Mouse (Mus musculus): ENCODE results near the gene Gm10024. TPM values are rescaled to one million over a fixed set of nuclear protein-coding genes. Genes with fewer than 3 reads are reported as not detected.
"Not testable (repeated sequence)": the region's sequence is repeated elsewhere in the genome, so short reads cannot be mapped to it uniquely, and the experiment has no call there.

The Gm10024 gene
- not detected in 2 replicates for polyA plus RNA-seq (2012; rRNA removed)

DNA sequence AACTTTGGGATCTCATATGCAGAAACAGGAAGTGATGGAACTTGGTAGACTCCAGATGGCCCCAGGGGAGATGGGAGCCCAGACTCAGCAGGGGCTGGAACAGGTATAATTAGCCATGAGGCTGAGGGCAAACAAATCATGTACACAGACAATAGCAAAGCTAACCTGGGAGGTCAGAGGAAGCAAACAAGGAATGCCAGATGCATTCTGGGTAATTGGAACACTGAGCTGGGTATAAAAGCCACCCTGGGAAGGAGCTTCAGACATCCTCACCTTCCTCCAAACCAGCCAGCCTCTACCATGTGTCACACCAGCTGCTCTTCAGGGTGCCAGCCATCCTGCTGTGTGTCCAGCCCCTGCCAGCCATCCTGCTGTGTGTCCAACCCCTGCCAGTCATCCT lies at the start of gene Gm10024:
Gene Gm10024 (plus strand): TSS at position 301 of the 400 bp plus-strand sequence.
- not testable (repeated sequence) for H3K4me3 ChIP-seq (ENCODE audit: insufficient read depth, low read length); H3K27ac ChIP-seq (ENCODE audit: insufficient read depth, low read length)

DNA sequence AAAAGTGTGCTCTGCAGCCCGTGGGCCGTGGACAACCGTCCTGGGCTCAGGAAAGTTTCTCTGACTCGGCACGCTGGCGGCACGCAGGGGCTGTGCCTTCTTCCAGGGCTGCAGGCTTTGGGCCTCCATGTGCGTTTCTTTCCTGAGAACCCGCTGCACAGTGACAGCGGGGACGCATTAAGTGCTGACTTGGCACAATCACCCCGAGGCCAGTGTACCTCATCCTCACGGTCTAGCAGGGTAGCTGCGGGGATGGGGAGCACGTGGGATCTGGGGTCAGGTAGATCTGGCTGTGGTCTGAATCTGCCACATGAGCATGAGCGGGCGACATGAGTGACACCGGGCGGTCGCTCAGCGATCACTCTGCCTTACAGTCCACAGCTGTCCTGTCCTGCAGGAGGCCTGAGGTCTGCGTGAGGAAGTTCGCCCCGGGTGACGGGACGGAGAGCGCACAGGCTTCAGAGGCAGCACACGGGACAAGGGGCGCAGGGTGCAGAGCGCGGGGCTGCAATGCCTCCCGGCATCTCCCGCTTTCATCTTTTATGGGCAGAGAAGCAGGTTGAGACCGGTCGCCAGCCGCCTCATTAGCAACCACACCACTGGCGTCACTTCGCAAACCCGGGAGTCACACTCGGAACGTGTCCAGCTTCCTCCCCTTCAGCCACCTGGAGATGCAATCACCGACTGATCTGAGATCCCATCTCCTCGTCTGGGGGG lies 47.1 kb upstream of the Gm10024 start:
- Histone ChIP-seq H3K27ac (ENCODE audit: insufficient read depth, low read length) (no peak overlapping the region), H3K4me3 (ENCODE audit: insufficient read depth, low read length) (no peak overlapping the region), H3K4me1 (ENCODE audit: control insufficient read depth, insufficient read depth, low read length) (no peaks in the 10 kb centered on the region)
- no peak for TF ChIP-seq POLR2A (IDR thresholded peaks at IDR 0.05; ENCODE audit: extremely low read depth, insufficient read depth, low read length)

More for the DNA sequence above, at the start of gene Gm10024:
- not testable (repeated sequence) for H3K4me1 ChIP-seq (ENCODE audit: control insufficient read depth, insufficient read depth, low read length)

DNA sequence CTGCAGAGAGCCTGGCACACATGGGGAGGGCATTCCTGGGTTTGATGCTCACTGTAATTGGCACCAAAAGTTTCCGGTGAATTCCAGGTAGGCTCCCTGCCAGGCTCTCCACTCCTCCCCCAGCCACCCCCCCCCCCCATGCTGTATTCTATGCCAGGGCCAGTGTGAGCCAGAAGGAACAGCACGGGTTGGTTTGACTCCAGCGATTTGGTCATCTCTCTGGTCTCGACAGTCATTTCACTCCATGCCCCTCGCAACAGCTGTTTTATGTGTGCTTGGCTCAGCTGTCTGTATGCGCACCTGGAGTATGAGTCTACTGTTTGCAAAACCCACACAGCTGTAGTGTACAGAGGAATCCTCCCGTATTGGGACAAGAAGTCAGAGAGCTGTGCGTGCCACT lies 44.9 kb upstream of the Gm10024 start:
- TF ChIP-seq POLR2A (IDR thresholded peaks at IDR 0.05; ENCODE audit: extremely low read depth, insufficient read depth, low read length) (no peak), CTCF (IDR thresholded peaks at IDR 0.05; ENCODE audit: extremely low read depth, insufficient read depth, low read length) (no peak)
- Histone ChIP-seq H3K27ac (ENCODE audit: insufficient read depth, low read length) (no peak overlapping the region), H3K4me1 (ENCODE audit: control insufficient read depth, insufficient read depth, low read length) (no peaks in the 10 kb centered on the region), H3K4me3 (ENCODE audit: insufficient read depth, low read length) (no peak overlapping the region)

DNA sequence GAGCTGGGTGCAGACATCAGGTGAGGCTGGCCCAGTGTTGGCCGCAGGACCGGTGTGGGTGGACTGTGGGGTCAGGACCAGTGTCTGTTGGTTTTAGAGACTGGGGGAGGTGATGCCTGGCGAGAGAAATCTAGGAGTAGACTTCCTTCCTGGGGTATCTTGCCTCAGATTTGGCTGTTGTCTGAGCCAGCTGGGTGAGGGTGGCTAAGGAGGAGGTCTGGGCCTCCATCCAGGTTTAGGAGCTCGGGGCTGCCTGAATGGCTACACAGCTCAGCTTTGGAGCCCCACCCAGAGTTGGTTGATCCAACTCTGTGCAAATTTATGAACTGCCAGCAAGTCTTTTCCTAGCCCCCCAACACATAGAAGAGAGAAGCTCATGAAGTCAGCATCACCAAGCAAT lies 43.9 kb upstream of the Gm10024 start:
- TF ChIP-seq POLR2A (IDR thresholded peaks at IDR 0.05; ENCODE audit: extremely low read depth, insufficient read depth, low read length) = no peak
- TF ChIP-seq CTCF (IDR thresholded peaks at IDR 0.05; ENCODE audit: extremely low read depth, insufficient read depth, low read length) = no peak
- Histone ChIP-seq H3K4me1 (ENCODE audit: control insufficient read depth, insufficient read depth, low read length) (no peaks in the 10 kb centered on the region), H3K4me3 (ENCODE audit: insufficient read depth, low read length) (no peak overlapping the region), H3K27ac (ENCODE audit: insufficient read depth, low read length) (no peak overlapping the region)

DNA sequence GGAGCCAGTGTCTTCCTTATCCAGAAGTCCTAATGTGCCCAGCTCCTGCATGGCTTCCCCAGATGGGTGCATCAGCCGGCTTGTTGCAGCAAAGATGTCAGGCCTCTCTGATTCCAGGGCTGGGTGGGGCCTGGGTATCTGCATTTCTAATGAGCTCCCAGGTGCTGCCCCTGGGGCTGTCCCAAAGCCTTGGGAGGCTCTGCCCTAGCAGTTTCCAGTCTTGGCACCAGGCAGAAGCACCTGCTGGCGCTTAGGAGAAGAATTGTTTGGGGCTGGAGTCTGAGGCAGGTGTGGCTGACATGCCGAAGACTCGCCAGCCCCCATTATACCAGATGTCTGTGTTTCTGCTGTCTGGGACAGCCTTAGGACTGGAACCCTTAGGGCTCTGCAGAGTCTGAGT lies 40.5 kb upstream of the Gm10024 start:
- Histone ChIP-seq H3K27ac (ENCODE audit: insufficient read depth, low read length) (no peak overlapping the region), H3K4me3 (ENCODE audit: insufficient read depth, low read length) (no peak overlapping the region), H3K4me1 (ENCODE audit: control insufficient read depth, insufficient read depth, low read length) (no peaks in the 10 kb centered on the region)
- TF ChIP-seq POLR2A (IDR thresholded peaks at IDR 0.05; ENCODE audit: extremely low read depth, insufficient read depth, low read length) = no peak
- TF ChIP-seq CTCF (IDR thresholded peaks at IDR 0.05; ENCODE audit: extremely low read depth, insufficient read depth, low read length) = no peak

DNA sequence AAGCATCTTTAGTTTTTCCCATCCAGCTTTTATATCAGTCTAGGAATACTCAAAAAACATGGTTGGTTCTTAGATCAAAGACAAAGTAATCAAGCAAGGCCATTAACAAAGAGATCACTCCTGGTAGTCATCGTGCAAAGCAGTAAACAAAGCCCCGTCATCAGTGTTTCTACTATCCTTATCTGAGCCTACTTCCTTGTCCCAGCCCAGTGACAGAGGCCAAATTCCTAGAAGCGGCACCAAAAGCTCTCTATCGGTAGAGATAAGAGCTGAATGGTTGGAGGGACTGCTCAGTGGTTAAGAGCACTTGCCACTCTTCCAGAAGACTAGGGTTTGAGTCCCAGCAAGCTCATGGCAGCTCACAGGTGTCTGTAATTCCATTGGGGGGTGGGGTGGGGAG lies 39.7 kb upstream of the Gm10024 start:
- H3K4me1 ChIP-seq (ENCODE audit: control insufficient read depth, insufficient read depth, low read length) = no peaks in the 10 kb centered on the region
- H3K4me3 ChIP-seq (ENCODE audit: insufficient read depth, low read length) = no peak overlapping the region
- H3K27ac ChIP-seq (ENCODE audit: insufficient read depth, low read length) = no peak overlapping the region
- TF ChIP-seq POLR2A (IDR thresholded peaks at IDR 0.05; ENCODE audit: extremely low read depth, insufficient read depth, low read length) (no peak), CTCF (IDR thresholded peaks at IDR 0.05; ENCODE audit: extremely low read depth, insufficient read depth, low read length) (no peak)

DNA sequence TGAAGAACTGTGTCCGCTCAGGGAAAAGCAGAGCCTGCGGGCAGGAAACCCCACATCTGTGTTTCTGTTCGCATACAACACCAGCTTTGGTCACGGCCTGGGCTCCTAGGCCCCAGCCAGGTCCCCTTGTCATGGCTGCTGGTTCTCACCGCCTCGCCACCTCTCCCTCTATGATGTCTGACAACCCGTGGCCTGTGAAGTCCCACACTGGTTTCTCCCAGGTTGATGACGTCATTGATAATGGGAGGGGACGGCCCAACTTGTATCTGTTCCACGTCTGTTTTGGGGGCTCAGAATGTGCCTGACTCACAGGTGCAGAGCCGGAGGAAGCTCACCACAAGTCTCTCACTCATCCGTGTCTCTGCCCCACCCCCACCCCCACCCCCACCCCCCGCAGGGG lies 37.5 kb upstream of the Gm10024 start:
- Histone ChIP-seq H3K4me1 (ENCODE audit: control insufficient read depth, insufficient read depth, low read length) (no peaks in the 10 kb centered on the region), H3K4me3 (ENCODE audit: insufficient read depth, low read length) (no peak overlapping the region), H3K27ac (ENCODE audit: insufficient read depth, low read length) (no peak overlapping the region)
- TF ChIP-seq CTCF (IDR thresholded peaks at IDR 0.05; ENCODE audit: extremely low read depth, insufficient read depth, low read length) (no peak), POLR2A (IDR thresholded peaks at IDR 0.05; ENCODE audit: extremely low read depth, insufficient read depth, low read length) (no peak)

DNA sequence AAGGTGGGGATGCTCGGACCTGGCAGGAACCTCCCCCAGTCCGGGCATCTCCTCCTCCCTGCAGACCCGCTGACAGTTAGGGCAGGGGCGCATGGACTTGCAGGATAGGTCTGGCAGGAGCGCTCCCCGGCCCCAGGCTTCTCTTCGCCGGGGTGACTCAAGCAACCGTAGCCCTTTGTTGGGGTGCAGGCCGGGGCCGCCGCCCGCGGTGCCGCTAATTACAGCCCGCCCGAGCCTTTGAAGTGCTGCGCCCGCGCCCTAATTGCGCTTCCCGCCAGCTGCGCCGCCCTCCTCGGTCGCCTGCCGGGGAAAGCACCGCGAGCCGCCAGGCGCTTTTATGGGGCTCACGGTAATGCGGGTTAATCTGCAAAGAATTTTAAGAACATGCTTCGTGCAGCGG lies 33.7 kb upstream of the Gm10024 start:
- Histone ChIP-seq H3K4me1 (ENCODE audit: control insufficient read depth, insufficient read depth, low read length) (peaks cover under 1% of the 10 kb centered on the region; the same call in 1 of the 2 replicates), H3K27ac (ENCODE audit: insufficient read depth, low read length) (no peak overlapping the region), H3K4me3 (ENCODE audit: insufficient read depth, low read length) (no peak overlapping the region)
- no peak for TF ChIP-seq POLR2A (IDR thresholded peaks at IDR 0.05; ENCODE audit: extremely low read depth, insufficient read depth, low read length)
- TF ChIP-seq CTCF (IDR thresholded peaks at IDR 0.05; ENCODE audit: extremely low read depth, insufficient read depth, low read length) = no peak

DNA sequence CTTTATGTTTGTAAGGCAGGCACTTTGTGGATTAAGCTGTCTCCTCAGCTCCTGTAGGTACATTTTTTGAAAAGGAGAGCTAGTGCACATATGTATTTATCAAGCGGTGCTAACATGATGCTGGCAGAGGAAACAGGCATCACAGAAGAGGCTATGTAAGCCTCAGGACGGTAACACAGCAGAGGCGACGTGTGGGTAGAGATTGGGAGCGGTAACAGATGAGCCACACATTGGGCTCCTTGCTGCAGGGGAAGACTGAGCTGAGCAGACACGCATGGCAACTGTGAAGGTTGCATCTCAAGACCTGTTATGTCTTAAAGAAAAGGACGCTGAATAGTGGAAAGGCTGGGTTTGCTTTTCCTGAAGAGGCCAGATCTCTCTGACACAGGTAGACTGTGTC lies 28.3 kb upstream of the Gm10024 start:
- peaks cover 4% of the 10 kb centered on the region for H3K4me1 ChIP-seq (ENCODE audit: control insufficient read depth, insufficient read depth, low read length)
- TF ChIP-seq CTCF (IDR thresholded peaks at IDR 0.05; ENCODE audit: extremely low read depth, insufficient read depth, low read length) = no peak
- no peak for TF ChIP-seq POLR2A (IDR thresholded peaks at IDR 0.05; ENCODE audit: extremely low read depth, insufficient read depth, low read length)

DNA sequence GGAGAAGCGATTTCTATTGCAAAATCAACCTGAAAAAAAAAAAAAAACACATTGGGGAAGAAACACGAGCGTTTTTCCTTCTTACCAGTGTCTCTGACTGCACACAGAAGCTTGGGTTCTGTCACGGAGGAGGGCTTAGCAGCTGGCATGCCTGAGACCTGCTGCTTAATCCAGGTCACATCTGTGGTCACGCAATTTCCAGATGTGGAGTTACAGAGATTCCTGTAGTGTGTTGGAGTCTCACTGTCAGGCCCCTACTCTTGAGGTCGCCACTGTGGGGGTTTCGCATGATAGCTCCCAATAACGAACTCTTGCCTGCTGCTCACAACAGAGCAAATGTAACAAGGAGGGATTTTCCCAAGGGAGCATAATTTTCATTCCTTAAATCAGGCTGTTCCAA lies 27.1 kb upstream of the Gm10024 start:
- Histone ChIP-seq H3K27ac (ENCODE audit: insufficient read depth, low read length) (no peak overlapping the region), H3K4me3 (ENCODE audit: insufficient read depth, low read length) (no peak overlapping the region), H3K4me1 (ENCODE audit: control insufficient read depth, insufficient read depth, low read length) (peaks cover 4% of the 10 kb centered on the region)
- TF ChIP-seq POLR2A (IDR thresholded peaks at IDR 0.05; ENCODE audit: extremely low read depth, insufficient read depth, low read length) = no peak
- TF ChIP-seq CTCF (IDR thresholded peaks at IDR 0.05; ENCODE audit: extremely low read depth, insufficient read depth, low read length) = no peak

More for the DNA sequence above, 28.3 kb upstream of the Gm10024 start:
- Histone ChIP-seq H3K4me3 (ENCODE audit: insufficient read depth, low read length) (no peak overlapping the region), H3K27ac (ENCODE audit: insufficient read depth, low read length) (no peak overlapping the region)
